Mouse (Mus musculus): Measurements from ENCODE around the gene Prkar2a.

Gene Prkar2a

DNA sequence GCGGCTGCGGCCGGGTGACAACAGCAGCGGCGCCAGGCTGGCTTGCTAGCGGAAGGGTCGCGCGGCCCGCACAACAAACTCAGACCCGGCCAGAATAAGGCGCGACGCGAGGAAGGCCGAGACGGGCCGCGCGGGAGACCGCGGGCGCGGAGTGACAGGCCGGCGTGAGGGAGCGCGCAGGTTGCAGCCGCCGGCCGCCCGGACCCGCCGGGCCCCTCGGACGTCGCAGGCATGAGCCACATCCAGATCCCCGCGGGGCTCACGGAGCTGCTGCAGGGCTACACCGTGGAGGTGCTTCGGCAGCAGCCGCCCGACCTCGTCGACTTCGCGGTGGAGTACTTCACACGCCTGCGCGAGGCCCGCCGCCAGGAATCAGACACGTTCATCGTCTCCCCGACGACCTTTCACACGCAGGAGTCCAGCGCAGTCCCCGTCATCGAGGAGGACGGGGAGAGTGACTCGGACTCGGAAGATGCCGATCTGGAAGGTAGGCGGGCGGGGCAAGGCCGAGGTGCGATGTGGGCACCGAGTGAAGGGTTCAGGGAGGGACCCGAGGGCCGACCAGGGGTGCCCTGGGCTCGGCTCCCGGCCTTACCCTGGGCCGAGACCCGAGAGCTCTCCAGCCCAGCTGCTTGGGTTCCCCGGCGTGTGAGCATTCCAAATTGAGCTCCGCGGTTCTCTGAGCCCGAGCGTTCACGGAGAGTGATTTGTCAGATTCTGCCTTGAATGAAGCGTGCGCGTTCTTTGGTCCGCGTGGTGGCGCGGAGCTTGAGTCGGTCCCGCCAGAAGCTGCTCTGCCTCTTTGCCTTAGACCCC lies 3.3 kb downstream of the Prkar2a start:
- peak; percentile 57 for DNase-seq

DNA sequence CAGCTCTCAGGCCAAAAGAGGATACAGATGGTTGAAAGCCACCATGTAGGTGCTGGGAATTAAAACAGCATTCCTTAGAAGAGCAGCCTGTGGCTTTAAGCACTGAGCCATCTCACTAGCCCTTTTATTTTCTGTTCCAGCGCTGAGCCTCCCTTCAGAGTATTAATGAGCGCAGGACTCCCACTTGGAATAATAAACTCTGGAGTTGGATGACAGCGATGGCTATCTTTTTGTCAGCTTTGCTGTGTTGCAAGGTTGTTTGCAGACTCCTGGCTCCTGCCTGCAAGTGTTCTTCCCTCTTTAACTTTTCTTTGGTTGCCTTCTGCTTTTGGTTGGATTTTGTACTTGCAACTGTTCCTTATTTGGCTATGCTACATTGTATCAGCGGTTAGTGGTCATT lies 4.8 kb downstream of the Prkar2a start:
- DNase-seq: no peak

DNA sequence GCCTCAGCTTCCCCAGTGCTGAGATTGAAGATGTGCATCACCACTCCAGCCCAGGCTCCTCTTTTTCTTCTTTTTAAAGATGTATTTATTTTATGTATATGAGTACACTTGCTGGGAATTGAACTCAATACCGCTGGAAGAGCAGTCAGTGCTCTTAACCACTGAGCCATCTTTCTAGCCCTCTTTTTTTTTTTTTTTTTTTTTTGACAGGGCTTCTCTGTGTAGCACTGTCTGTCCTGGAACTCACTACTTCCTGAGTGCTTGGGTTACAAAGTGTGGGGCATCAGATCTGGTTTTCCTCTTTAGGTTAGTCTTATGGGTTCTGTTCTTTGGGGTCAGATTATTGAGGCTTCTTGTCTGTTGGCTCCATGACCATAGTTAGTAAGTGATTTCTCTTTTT lies 5.4 kb downstream of the Prkar2a start:
- DNase-seq: no peak

DNA sequence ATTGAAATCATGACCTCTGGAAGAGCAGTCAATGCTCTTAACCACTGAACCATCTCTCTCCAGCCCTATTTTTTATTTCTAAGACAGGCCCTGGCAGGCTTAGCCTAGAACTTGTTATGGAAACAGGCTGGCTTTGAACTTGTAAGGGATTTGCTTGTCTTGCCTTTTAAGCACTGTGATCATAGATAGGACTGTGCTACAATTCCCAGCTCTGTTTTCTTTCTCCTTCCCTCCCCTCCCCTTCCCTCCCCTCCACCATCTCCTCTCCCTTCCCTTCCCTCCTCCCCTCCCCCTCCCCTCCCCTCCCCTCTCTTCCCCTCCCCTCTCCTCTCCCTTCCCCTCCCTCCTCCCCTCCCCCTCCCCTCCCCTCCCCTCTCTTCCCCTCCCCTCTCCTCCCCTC lies 13.4 kb downstream of the Prkar2a start:
- DNase-seq: no peak

DNA sequence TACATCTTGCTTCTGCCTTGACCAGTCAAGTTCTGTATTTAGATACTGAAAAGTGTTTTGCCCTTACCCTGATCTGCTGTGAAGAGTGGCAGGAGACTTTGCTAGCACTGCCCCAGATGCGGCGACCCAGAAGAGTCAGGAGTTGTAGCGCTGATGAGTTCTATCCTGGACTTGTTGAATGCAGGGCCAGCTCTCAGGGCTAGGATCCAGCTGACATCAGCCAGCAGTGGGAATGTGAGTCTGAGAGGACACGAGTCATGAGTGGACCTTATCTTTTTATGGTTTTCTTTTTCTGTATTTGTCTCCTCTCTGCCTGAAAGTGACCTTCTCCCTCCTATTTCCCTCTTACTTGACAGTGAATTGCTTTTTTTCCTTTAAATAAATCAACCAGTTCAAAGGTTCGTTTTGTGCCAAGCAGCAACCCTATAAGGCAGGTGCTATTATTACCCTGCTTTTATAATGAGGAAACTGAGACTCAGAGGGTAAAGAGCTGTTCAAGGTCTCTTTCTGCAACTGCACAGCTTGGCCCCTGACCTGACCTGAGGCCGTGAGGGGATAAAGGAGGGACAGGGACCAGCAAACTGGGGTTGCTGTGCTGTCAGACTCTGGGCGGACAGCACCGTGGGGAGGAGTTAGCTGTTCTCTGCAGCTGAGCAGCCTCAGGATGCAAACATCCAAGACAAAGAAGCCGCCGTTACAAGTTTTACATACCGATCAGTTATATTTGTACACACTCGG lies 14.4 kb downstream of the Prkar2a start:
- no peak for DNase-seq

DNA sequence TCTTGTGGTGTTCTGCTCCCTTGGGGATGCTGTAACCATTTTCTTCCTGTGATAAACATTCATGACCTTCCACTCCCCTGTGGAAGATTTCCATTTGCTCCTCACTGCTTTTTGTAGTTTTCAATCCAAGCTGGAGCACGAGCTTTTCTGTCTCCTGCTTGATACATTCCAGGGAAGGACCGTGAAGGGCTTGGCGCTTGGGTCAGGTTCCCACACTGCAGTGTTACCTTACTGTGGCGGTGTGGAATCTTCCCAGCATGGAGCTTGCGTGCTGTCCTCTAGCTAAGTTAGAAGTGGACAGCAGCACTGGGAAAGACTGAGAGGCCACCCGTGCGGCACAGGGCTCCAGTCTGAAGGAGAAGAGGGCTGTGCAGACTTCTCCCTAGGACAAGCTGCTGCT lies 15.5 kb downstream of the Prkar2a start:
- no peak for DNase-seq

DNA sequence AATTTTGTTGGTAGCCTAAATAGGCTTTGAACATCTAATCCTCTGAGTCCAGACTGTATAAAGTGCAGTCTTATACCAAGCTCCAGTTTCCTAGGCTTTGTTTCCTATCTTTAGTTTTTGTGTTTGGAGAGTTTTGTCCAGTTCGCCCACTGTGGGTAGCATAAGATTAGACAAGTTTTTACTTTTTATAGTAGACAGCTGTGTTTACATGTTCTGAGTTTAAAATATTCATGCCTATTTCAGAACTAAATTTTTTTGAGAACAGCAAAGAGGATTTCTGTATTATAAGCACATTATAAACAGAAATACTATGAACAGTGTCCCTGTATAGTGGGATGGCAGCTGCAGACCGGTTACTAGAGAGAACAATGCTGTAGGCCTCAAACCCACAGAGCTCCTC lies 18.1 kb downstream of the Prkar2a start:
- DNase-seq: no peak

DNA sequence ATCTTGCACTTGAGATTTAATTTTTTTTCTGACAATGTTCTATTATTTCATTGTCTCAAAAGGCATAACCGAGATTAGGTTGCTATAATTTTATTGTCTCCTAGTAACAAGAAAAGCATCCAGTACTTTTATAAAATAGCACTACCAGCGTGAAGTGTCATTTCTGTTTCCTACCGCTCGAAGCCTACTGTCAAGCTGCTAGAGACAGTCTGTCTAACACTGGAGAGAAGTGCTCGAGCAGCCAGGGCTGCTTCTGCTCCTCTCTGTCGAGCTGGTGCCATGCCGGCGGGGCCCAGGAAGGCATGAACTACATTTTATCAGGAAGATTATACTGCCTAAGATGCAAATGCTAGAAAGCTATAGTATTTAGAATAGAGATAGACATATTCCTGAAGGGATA lies 19.7 kb downstream of the Prkar2a start:
- DNase-seq: peak; percentile 32

DNA sequence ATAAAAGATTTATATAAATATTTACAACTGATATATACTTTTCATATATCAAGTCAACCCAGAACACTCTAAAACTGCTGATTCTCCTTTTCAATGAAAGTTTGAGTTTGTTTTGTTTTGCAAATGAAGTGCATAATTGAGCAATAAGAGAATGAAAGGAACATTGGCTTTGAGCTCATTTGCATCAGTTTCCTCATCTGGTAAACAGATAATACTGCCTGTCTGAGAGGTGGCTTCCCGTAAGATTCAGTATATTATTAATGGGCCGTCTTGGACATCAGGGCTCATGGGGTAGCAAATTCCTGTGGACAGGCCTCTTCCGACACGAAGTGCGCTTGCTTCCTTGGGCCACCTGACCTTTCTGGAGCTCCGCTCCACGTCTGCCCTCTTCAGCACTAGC lies 21.7 kb downstream of the Prkar2a start:
- no peak for DNase-seq

DNA sequence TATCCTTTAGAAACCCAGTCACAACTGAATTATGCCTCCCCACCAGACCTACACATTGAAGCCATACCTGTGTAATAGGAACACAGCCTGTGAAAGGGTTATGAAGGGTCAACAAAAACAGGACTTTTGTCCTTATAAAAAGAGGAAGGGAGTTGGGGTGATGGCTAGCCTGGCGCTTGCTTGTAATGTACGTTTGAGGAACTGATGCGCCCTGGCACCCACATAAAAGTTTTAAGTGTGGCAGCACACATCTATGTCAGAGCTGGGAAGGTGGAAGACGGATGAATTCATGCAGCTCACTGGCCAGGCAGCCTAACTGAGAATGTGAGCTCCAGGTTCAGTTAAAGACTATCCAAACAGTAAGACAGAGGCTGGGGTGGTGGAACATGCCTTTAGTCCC lies 27.1 kb downstream of the Prkar2a start:
- no peak for DNase-seq

DNA sequence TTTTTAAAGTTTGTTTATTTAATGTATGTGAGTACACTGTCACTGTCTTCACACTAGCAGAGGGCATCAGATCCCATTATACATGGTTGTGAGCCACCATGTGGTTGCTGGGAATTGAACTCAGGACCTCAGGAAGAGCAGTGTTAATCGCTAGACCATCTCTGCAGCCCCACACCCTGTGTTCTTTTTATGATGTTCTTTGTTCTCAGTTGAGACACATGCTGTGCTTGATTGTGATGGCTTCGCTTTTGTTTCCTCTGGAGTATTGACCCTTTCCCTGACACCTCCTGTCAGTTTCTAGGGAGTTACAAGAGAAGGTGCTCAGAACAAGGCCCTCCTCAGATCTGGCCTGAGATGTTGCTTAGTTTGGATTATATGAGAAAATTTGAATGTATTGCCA lies 34.6 kb downstream of the Prkar2a start:
- DNase-seq: no peak

DNA sequence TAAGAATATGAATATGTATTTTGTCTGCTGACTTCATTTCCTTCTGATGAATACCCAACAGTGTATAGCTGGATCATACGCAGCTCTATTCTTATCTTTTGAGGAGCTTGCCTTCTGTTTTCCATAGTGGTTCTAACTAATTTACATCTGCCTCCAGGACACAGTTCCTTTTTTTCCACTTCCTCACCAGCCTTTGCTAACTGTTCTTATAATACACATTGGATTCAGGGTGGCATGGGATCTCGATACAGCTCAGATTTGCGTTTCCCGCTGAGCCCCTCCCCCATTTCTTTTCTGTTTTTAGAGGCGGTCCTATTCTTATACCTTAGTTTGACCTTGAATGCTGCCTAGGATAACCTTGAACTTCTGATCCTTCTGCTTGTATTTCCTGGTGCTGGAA lies 37.0 kb downstream of the Prkar2a start:
- peak; percentile 31 for DNase-seq

DNA sequence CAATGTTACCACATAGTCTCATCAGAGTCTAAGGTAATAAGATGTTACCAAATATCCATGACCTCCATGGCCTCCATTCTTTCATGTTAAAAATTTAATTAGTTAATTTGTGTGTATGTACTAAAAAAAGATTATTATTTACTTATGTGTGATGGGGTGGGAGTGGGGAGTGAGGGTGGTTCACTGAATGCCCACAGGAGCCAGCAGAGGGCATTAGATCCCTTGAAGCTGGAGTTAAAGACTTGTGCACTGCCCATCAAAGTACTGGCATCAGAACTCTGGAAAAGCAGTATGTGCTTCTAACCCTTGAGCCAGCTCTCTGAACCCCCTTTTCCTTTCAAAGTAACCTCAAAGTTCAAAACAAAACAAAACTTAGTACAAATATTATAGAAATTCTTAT lies 39.9 kb downstream of the Prkar2a start:
- DNase-seq: no peak

DNA sequence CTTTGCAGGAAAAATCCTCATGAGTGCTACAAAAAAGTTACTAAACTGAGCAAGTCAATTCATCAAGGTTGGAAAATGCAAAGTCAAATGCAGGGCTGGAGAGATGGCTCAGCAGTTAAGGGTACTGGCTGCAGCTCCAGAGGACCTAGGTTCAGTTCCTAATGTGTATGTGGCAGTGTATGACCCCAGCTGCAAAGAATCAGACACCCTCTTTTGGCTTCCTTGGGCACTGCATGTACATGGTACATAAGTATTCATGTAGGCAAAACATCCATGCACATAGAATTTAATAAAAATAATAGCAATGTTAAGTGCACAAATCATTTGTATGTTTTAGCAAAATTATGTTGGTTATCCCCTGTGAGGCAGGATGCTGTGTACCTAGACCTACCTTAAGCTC lies 43.3 kb downstream of the Prkar2a start:
- no peak for DNase-seq

DNA sequence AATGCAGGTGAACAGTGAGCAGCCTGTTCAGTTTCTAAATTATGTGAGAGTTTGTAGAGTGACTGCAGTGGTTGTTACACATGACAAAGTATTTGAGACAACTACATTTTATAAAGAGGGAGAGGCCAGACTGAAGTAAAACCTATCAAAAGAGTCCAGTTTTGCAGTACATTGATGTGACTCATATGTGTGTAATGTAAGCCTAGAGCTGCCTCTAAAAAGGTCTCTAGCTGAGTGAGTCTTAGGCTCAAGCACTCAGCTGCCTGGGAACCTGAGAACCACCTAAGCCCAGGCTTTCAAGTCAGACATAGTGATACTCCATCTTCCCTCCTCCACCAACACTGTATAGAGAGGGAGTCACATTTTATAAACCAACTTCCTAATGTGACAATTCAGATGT lies 45.5 kb downstream of the Prkar2a start:
- DNase-seq: no peak

DNA sequence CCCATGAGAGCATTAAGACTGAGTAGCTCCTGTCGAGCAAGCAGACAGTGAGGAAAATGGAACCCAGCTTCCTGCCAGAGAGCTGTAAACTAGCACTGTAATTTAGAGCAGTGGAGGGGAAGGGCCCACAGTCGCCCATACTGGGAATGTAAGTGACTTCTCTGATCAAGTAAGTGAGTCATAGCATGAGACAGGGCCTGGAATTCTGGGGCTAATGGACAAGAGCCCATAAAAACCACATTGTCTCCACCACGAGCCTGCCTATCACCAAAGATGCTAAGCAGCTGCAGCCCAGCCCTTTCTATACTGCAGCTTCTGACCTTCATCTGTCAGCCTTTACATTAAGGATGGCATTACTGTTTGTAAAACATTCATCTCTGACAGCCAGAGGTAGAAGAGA lies 50.1 kb downstream of the Prkar2a start:
- DNase-seq: no peak

DNA sequence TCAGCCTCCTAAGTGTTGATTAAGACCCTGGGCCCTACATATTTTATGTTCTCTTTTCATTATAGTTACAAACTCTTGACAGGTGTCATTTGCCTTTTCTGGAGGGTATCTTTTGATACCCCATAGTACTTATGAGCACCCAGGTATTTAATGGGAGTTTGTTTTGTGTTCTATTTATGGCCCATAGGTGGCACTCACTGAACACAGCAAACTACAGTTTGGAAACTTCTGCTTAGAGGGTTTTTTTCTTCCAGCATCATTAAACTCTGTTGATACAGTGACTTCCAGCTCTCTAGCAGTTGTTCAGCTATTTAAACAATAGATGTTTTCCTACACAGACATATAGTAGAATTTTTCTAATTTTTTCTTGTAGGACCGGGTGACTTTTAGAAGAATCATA lies 50.9 kb downstream of the Prkar2a start:
- DNase-seq: no peak

DNA sequence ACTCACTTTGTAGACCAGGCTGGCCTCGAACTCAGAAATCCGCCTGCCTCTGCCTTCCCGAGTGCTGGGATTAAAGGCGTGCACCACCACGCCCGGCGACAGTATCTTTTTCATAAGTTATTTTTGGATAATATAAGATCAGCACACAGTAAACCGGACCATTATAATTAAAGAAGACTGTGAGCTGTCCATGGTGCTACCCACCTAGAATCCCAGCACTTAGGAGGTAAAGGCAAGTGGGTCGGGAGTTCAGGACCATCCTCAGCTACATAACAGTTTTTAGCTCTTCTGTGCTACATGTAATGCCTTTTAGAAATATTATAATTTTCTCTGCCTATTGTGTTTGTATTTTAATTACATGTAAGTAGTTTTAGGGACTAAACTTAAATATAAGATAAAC lies 52.9 kb downstream of the Prkar2a start:
- DNase-seq: no peak

DNA sequence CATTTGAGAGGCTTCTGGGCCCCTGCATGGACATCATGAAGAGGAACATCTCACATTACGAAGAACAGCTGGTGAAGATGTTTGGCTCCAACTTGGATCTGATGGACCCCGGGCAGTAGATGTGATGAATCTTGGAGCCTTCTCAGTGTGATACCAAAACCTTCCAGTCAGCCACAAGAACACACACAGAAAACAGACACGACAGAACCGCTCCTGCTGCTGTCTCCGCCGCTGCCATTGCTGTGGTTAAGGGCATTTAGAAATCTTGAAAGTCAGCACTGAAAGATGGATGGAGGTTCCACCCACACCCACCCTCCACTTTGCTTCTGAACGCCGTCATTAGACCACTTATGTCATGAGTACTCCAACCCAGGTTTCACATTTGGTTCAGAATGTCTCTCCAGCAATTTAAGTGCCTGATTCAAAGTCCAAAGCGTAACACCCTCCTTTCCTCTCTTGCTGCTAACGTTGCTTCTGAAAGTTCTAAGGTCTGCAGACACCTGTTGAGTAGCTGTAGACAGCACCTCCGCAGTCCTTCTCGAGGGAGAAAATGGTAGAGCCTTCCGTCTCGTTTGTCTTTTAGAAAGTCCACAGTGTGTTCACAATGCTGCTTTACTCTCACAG lies 57.9 kb downstream of the Prkar2a start:
- DNase-seq: no peak

DNA sequence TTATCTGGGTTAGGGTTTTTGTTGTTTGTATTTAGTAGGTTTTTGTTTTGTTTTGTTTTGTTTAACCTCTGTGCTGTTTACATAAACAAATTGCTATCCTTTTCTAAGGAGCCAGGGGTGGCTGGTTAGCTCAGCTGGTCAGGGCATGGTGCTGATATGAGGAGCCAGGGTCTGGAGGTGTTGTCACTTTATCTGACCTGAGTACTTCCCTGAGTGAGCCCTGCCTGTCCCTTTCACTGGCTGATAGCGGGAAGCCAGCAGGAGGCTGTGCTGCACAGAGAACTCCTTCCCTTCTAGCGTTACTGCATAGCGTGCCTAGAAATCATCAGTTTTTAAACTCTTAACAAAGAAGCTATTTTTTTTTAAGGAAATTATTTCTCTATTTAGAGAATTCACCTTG lies 58.6 kb downstream of the Prkar2a start:
- no peak for DNase-seq

DNA sequence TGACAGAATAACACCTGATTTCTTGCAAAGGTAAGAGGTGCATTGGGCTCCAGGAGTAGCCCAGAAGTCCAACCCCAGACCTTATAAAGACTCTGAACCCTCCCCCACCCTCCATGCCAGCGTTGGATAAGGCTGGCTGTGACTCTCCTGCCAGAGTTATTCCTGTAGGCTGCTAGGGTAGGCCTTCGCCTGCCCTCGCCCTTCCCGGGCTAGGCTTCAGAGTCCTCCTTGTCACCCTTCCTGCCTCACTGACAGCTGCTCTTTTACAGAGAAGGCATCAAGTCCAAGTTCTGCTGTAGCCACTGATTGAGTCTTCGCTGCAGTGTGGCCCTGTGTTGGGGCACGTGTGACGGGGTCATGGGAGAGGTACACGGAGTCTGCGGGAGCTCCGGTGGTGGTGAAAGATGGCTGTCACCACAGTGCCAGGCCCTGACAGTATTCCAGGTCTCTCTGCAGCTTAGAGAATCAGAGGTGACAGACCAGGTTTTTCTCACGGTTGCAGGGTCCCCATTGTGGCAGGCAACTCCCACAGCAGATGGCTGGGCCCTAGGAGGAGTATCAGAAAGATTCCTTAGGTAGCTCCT lies 59.6 kb downstream of the Prkar2a start:
- no peak for DNase-seq

DNA sequence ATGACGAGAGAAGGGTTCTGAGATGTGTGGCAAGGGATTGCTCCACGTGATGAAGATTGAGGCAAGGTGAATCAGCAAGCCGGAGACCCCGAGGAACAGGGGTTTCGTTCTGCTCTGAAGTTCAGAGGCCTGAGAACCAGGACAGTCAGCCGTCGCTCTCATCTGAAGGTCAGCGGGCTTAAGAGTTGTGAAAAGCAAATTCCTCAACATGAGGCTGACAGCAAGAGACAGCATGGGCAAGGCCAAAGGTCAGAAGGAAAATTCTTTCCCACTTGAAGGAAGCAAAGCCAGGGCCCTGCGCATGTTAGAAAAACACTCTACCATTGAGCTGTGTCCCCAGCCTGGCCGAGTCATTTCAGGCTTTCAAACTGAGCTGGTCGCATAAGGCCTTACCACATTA lies 61.5 kb downstream of the Prkar2a start:
- no peak for DNase-seq

DNA sequence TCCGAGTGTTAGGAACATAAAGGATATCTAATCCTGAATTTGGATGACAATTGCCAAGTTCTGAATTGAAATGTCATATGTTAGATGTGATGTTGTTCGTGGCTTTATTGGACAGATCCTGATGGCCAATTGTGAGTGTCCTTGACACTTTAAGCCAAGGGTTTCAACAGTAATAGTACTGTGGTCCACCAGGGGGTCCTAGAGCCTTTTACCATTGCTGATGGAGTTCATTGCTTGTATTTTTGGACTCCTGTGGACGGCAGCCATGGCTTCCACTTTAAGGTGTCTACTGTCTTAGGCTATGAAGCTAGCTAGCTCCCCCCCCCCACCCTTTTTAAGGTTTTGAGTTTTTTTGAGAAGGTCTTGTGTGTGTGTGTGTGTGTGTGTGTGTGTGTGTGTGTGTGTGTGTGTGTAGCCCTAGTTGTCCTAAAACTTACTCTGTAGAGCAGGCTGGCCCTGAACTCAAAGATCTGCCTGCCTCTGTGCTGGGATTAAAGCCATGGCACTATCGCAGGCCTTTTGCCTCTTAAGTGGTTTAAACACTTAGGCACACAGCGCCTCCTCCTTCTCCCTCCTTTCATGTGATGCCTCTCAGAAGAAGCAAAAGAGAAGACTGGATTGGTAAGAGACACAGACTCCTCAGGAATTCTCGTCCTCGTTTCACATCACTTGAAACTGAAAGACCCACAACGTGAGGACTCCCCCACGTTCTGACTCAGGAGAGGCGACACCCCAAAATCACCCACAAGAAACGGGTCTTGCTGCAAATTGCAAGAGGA lies 63.2 kb downstream of the Prkar2a start:
- no peak for DNase-seq
